Mouse (Mus musculus): ENCODE measurements at regions not wholly inside any gene's neighbourhood (a gene's known extent, or its start where the extent isn't known, plus 50 kb on each side); places are given as distances from the start of the nearest gene placed in this dataset.

- no peak overlapping the region for H3K27ac ChIP-seq (ENCODE audit: low read depth, low read length)
Measured at GRCm38 (mm10) chr5:146684429-146684828, 99.4 kb upstream of the Gpr12 start.

GRCm38 (mm10) chr5:146683554-146683953 is 98.5 kb upstream of the Gpr12 start:
- no peak for ATAC-seq (replicated peaks; ENCODE audit: low FRiP score)
- Histone ChIP-seq H3K27me3 (ENCODE audit: control insufficient read depth, insufficient read depth, low read length) (peaks cover 9% of the 10 kb centered on the region; the same call in 1 of the 2 replicates), H3K9ac (ENCODE audit: low read length) (no peak overlapping the region), H3K36me3 (ENCODE audit: control insufficient read depth, insufficient read depth, low read length) (no peaks in the 10 kb centered on the region), H3K9me3 (ENCODE audit: control insufficient read depth, low read length) (no peaks in the 10 kb centered on the region), H3K4me2 (ENCODE audit: low read depth, low read length, severe bottlenecking) (no peak overlapping the region), H3K27ac (ENCODE audit: low read depth, low read length) (no peak overlapping the region), H3K4me3 (ENCODE audit: low read depth, low read length) (no peak overlapping the region), H3K4me1 (replicated peaks; ENCODE audit: control insufficient read depth, insufficient read depth, low read length) (no peaks in the 10 kb centered on the region; the same call in 1 of the 2 replicates)
- WGBS = 75% methylated on average over 8 of the region's 8 CpGs
- DNase-seq (ENCODE audit: low spot score) = no peak

More at GRCm38 (mm10) chr5:146684429-146684828, 99.4 kb upstream of the Gpr12 start:
- Histone ChIP-seq H3K4me3 (ENCODE audit: low read depth, low read length) (no peak overlapping the region), H3K4me2 (ENCODE audit: low read depth, low read length, severe bottlenecking) (no peak overlapping the region), H3K9ac (ENCODE audit: low read length) (no peak overlapping the region), H3K9me3 (ENCODE audit: control insufficient read depth, low read length) (no peaks in the 10 kb centered on the region), H3K27me3 (ENCODE audit: control insufficient read depth, insufficient read depth, low read length) (peaks cover 9% of the 10 kb centered on the region; the same call in 1 of the 2 replicates), H3K36me3 (ENCODE audit: control insufficient read depth, insufficient read depth, low read length) (no peaks in the 10 kb centered on the region), H3K4me1 (replicated peaks; ENCODE audit: control insufficient read depth, insufficient read depth, low read length) (no peaks in the 10 kb centered on the region)
- 67% methylated on average over 3 of the region's 3 CpGs for WGBS
- ATAC-seq (replicated peaks; ENCODE audit: low FRiP score) (no peak), DNase-seq (ENCODE audit: low spot score) (no peak)

GRCm38 (mm10) chr5:146682893-146683292 is 97.9 kb upstream of the Gpr12 start:
- DNase-seq (ENCODE audit: low spot score) = no peak

GRCm38 (mm10) chr5:146681512-146681911 is 96.5 kb upstream of the Gpr12 start:
- Histone ChIP-seq H3K4me3 (ENCODE audit: low read depth, low read length) (no peak overlapping the region), H3K27me3 (ENCODE audit: control insufficient read depth, insufficient read depth, low read length) (peaks cover 11% of the 10 kb centered on the region), H3K4me2 (ENCODE audit: low read depth, low read length, severe bottlenecking) (no peak overlapping the region), H3K9me3 (ENCODE audit: control insufficient read depth, low read length) (no peaks in the 10 kb centered on the region), H3K36me3 (ENCODE audit: control insufficient read depth, insufficient read depth, low read length) (no peaks in the 10 kb centered on the region), H3K4me1 (replicated peaks; ENCODE audit: control insufficient read depth, insufficient read depth, low read length) (no peaks in the 10 kb centered on the region; the same call in 1 of the 2 replicates), H3K27ac (ENCODE audit: low read depth, low read length) (no peak overlapping the region), H3K9ac (ENCODE audit: low read length) (no peak overlapping the region)
- ATAC-seq (replicated peaks; ENCODE audit: low FRiP score) (no peak), DNase-seq (ENCODE audit: low spot score) (no peak)
- 86% methylated on average over 9 of the region's 9 CpGs for WGBS

More at GRCm38 (mm10) chr5:146682893-146683292, 97.9 kb upstream of the Gpr12 start:
- 78% methylated on average over 5 of the region's 5 CpGs for WGBS
- H3K4me1 ChIP-seq (replicated peaks; ENCODE audit: control insufficient read depth, insufficient read depth, low read length) = no peaks in the 10 kb centered on the region; the same call in 1 of the 2 replicates
- no peak overlapping the region for H3K4me2 ChIP-seq (ENCODE audit: low read depth, low read length, severe bottlenecking)
- H3K9me3 ChIP-seq (ENCODE audit: control insufficient read depth, low read length) = no peaks in the 10 kb centered on the region
- H3K9ac ChIP-seq (ENCODE audit: low read length) = no peak overlapping the region
- peaks cover 9% of the 10 kb centered on the region; the same call in 1 of the 2 replicates for H3K27me3 ChIP-seq (ENCODE audit: control insufficient read depth, insufficient read depth, low read length)
- H3K27ac ChIP-seq (ENCODE audit: low read depth, low read length) = no peak overlapping the region
- no peak for ATAC-seq (replicated peaks; ENCODE audit: low FRiP score)
- no peak overlapping the region for H3K4me3 ChIP-seq (ENCODE audit: low read depth, low read length)
- no peaks in the 10 kb centered on the region for H3K36me3 ChIP-seq (ENCODE audit: control insufficient read depth, insufficient read depth, low read length)

- DNase-seq (ENCODE audit: low spot score) (no peak), ATAC-seq (replicated peaks; ENCODE audit: low FRiP score) (no peak)
- WGBS = 86% methylated on average over 6 of the region's 6 CpGs
- no peak overlapping the region for H3K27ac ChIP-seq (ENCODE audit: low read depth, low read length)
- no peak overlapping the region for H3K4me3 ChIP-seq (ENCODE audit: low read depth, low read length)
- H3K27me3 ChIP-seq (ENCODE audit: control insufficient read depth, insufficient read depth, low read length) = peaks cover 17% of the 10 kb centered on the region
- H3K4me1 ChIP-seq (replicated peaks; ENCODE audit: control insufficient read depth, insufficient read depth, low read length) = no peaks in the 10 kb centered on the region; the same call in 1 of the 2 replicates
- H3K9me3 ChIP-seq (ENCODE audit: control insufficient read depth, low read length) = no peaks in the 10 kb centered on the region
- no peak overlapping the region for H3K9ac ChIP-seq (ENCODE audit: low read length)
- no peaks in the 10 kb centered on the region for H3K36me3 ChIP-seq (ENCODE audit: control insufficient read depth, insufficient read depth, low read length)
- H3K4me2 ChIP-seq (ENCODE audit: low read depth, low read length, severe bottlenecking) = no peak overlapping the region
Measured at GRCm38 (mm10) chr5:146679198-146679681, 94.2 kb upstream of the Gpr12 start.

GRCm38 (mm10) chr5:146678775-146679170 is 93.7 kb upstream of the Gpr12 start:
- H3K27me3 ChIP-seq (ENCODE audit: control insufficient read depth, insufficient read depth, low read length) = peaks cover 17% of the 10 kb centered on the region

GRCm38 (mm10) chr5:146678049-146678774 is 93.2 kb upstream of the Gpr12 start:
- Histone ChIP-seq H3K9me3 (ENCODE audit: control insufficient read depth, low read length) (no peaks in the 10 kb centered on the region), H3K36me3 (ENCODE audit: control insufficient read depth, insufficient read depth, low read length) (no peaks in the 10 kb centered on the region), H3K4me1 (replicated peaks; ENCODE audit: control insufficient read depth, insufficient read depth, low read length) (no peaks in the 10 kb centered on the region; the same call in 1 of the 2 replicates), H3K9ac (ENCODE audit: low read length) (no peak overlapping the region), H3K4me2 (ENCODE audit: low read depth, low read length, severe bottlenecking) (no peak overlapping the region), H3K4me3 (ENCODE audit: low read depth, low read length) (no peak overlapping the region), H3K27ac (ENCODE audit: low read depth, low read length) (no peak overlapping the region), H3K27me3 (ENCODE audit: control insufficient read depth, insufficient read depth, low read length) (peaks cover 17% of the 10 kb centered on the region)
- DNase-seq (ENCODE audit: low spot score) = no peak
- ATAC-seq (replicated peaks; ENCODE audit: low FRiP score) = peak; percentile 33; the same call in 1 of the 2 replicates
- WGBS = 32% methylated on average over 13 of the region's 13 CpGs

More at GRCm38 (mm10) chr5:146678775-146679170, 93.7 kb upstream of the Gpr12 start:
- no peaks in the 10 kb centered on the region for H3K36me3 ChIP-seq (ENCODE audit: control insufficient read depth, insufficient read depth, low read length)
- H3K27ac ChIP-seq (ENCODE audit: low read depth, low read length) = no peak overlapping the region
- H3K9me3 ChIP-seq (ENCODE audit: control insufficient read depth, low read length) = no peaks in the 10 kb centered on the region
- DNase-seq (ENCODE audit: low spot score) = no peak
- WGBS = 82% methylated on average over 10 of the region's 10 CpGs
- no peak overlapping the region for H3K4me2 ChIP-seq (ENCODE audit: low read depth, low read length, severe bottlenecking)
- no peaks in the 10 kb centered on the region; the same call in 1 of the 2 replicates for H3K4me1 ChIP-seq (replicated peaks; ENCODE audit: control insufficient read depth, insufficient read depth, low read length)
- no peak overlapping the region for H3K4me3 ChIP-seq (ENCODE audit: low read depth, low read length)
- no peak for ATAC-seq (replicated peaks; ENCODE audit: low FRiP score)
- no peak overlapping the region for H3K9ac ChIP-seq (ENCODE audit: low read length)

GRCm38 (mm10) chr5:146677151-146677515 is 92.1 kb upstream of the Gpr12 start:
- DNase-seq (ENCODE audit: low spot score) = no peak

More at GRCm38 (mm10) chr5:146677151-146677515, 92.1 kb upstream of the Gpr12 start:
- Histone ChIP-seq H3K27me3 (ENCODE audit: control insufficient read depth, insufficient read depth, low read length) (peaks cover 14% of the 10 kb centered on the region), H3K4me2 (ENCODE audit: low read depth, low read length, severe bottlenecking) (no peak overlapping the region), H3K4me1 (replicated peaks; ENCODE audit: control insufficient read depth, insufficient read depth, low read length) (no peaks in the 10 kb centered on the region; the same call in 1 of the 2 replicates), H3K9ac (ENCODE audit: low read length) (no peak overlapping the region), H3K9me3 (ENCODE audit: control insufficient read depth, low read length) (no peaks in the 10 kb centered on the region), H3K27ac (ENCODE audit: low read depth, low read length) (no peak overlapping the region), H3K4me3 (ENCODE audit: low read depth, low read length) (no peak overlapping the region), H3K36me3 (ENCODE audit: control insufficient read depth, insufficient read depth, low read length) (no peaks in the 10 kb centered on the region)
- 80% methylated on average over 8 of the region's 8 CpGs for WGBS
- no peak for ATAC-seq (replicated peaks; ENCODE audit: low FRiP score)

Data from forebrain, embryonic 11.5 days (tissue).